ENCODE assay signal across 8 mouse cellular contexts in genomic region chr3:82144725-82145125, GRCm38 (mm10). TPM values are rescaled to one million over a fixed set of nuclear protein-coding genes. Genes with fewer than 3 reads are reported as not detected.
DNase-seq lines count a peak whose midpoint lies in the region; ATAC-seq and TF ChIP-seq lines count a peak whose summit lies in the region.

No protein-coding gene starts in this region.

- no peak for DNase-seq in kidney, postnatal 14 days
- peak; percentile 31 for DNase-seq in brain, embryonic 14.5 days (ENCODE audit: low read depth)
- no peak for DNase-seq in urinary bladder, postnatal 10 days (ENCODE audit: low spot score)
- no peak for DNase-seq in spleen, postnatal 36 days (ENCODE audit: low spot score in 2 of 2)

- TF ChIP-seq POLR2A in brain, embryonic 14.5 days (IDR thresholded peaks at IDR 0.05; ENCODE audit: borderline replicate concordance, extremely low read depth, insufficient read depth, insufficient read length, poor library complexity, severe bottlenecking): no peak

- H3K4me3 ChIP-seq in kidney, embryonic 15.5 days (replicated peaks): peak overlapping the region; percentile 57
- peak overlapping the region; percentile 53 for H3K4me3 ChIP-seq in limb, embryonic 13.5 days
- H3K4me3 ChIP-seq in neural tube, embryonic 13.5 days: peak overlapping the region; percentile 45

- no peaks in the 10 kb centered on the region for H3K9me3 ChIP-seq in kidney, embryonic 15.5 days (replicated peaks)
- no peaks in the 10 kb centered on the region for H3K9me3 ChIP-seq in limb, embryonic 13.5 days
- H3K9me3 ChIP-seq in neural tube, embryonic 13.5 days: no peaks in the 10 kb centered on the region

- WGBS in kidney, embryonic 15.5 days: 8% methylated on average over 14 of the region's 14 CpGs
- WGBS in limb, embryonic 13.5 days: 15% methylated on average over 14 of the region's 14 CpGs
- WGBS in neural tube, embryonic 13.5 days: 12% methylated on average over 14 of the region's 14 CpGs

- H3K27ac ChIP-seq in kidney, embryonic 15.5 days: peak overlapping the region; percentile 76
- H3K27ac ChIP-seq in limb, embryonic 13.5 days: no peak overlapping the region
- H3K27ac ChIP-seq in neural tube, embryonic 13.5 days (replicated peaks): no peak overlapping the region

- peak overlapping the region; percentile 87 for H3K4me2 ChIP-seq in kidney, embryonic 15.5 days
- peak overlapping the region; percentile 87 for H3K4me2 ChIP-seq in limb, embryonic 13.5 days (replicated peaks)
- peak overlapping the region; percentile 84 for H3K4me2 ChIP-seq in neural tube, embryonic 13.5 days

- ATAC-seq in kidney, embryonic 15.5 days (replicated peaks; ENCODE audit: low FRiP score): peak; percentile 52
- peak; percentile 10; the same call in 1 of the 2 replicates for ATAC-seq in granulocyte monocyte progenitor cell, adult 5-6 weeks (replicated peaks; ENCODE audit: poor library complexity, severe bottlenecking)
- peak; percentile 51; the same call in 1 of the 2 replicates for ATAC-seq in limb, embryonic 13.5 days (ENCODE audit: low FRiP score, low read depth)
- peak; percentile 63; the same call in 1 of the 2 replicates for ATAC-seq in neural tube, embryonic 13.5 days (ENCODE audit: low read depth)

- no peak for TF ChIP-seq CTCF in brain, embryonic 14.5 days (IDR thresholded peaks at IDR 0.05; ENCODE audit: borderline replicate concordance, extremely low read depth, insufficient read depth, insufficient read length)

- H3K9ac ChIP-seq in kidney, embryonic 15.5 days: peak overlapping the region; percentile 57
- peak overlapping the region; percentile 62 for H3K9ac ChIP-seq in limb, embryonic 13.5 days
- peak overlapping the region; percentile 73 for H3K9ac ChIP-seq in neural tube, embryonic 13.5 days

- no peaks in the 10 kb centered on the region for H3K36me3 ChIP-seq in kidney, embryonic 15.5 days
- no peaks in the 10 kb centered on the region for H3K36me3 ChIP-seq in limb, embryonic 13.5 days
- no peaks in the 10 kb centered on the region for H3K36me3 ChIP-seq in neural tube, embryonic 13.5 days

- H3K27me3 ChIP-seq in kidney, embryonic 15.5 days: peaks cover 9% of the 10 kb centered on the region; the same call in 1 of the 2 replicates
- peaks cover 22% of the 10 kb centered on the region; the same call in 1 of the 2 replicates for H3K27me3 ChIP-seq in limb, embryonic 13.5 days
- peaks cover 17% of the 10 kb centered on the region for H3K27me3 ChIP-seq in neural tube, embryonic 13.5 days

- peaks cover 18% of the 10 kb centered on the region for H3K4me1 ChIP-seq in kidney, embryonic 15.5 days
- H3K4me1 ChIP-seq in limb, embryonic 13.5 days: peaks cover 9% of the 10 kb centered on the region; the same call in 1 of the 2 replicates
- H3K4me1 ChIP-seq in neural tube, embryonic 13.5 days (replicated peaks): peaks cover 13% of the 10 kb centered on the region

RNA-seq across cellular contexts. Expression of gene Gucy1a1, which starts 0.9 kb away (rescaled TPM):
- polyA plus RNA-seq in kidney, embryonic 15.5 days (2015; fragmentation: Nextera tagmentation; extraction: Ambion mirVana): 63.3 and 65.9 TPM in 2 replicates
- 14.0 and 16.5 TPM in 2 replicates for polyA plus RNA-seq in brain, embryonic 14.5 days (2012; rRNA removed)
- not detected in 2 replicates for total RNA-seq in granulocyte monocyte progenitor cell, adult 5-6 weeks (2014; fragmentation: Nextera tagmentation)
- total RNA-seq in granulocyte monocyte progenitor cell, adult 5-6 weeks (2017): 0.22 TPM in 1 of 2 replicates, not detected in the other
- 5.9 and 8.1 TPM in 2 replicates for polyA plus RNA-seq in limb, embryonic 13.5 days (2015; fragmentation: Nextera tagmentation; extraction: Ambion mirVana)
- polyA plus RNA-seq in neural tube, embryonic 13.5 days (2015; fragmentation: Nextera tagmentation; extraction: Ambion mirVana): 8.1 and 9.2 TPM in 2 replicates

Comparison
In these comparisons a context has a peak if more than half of its experiments do, and no peak if none do; other contexts are left out.
1. ATAC-seq: peak in every context shown above with its lines; median percentile 63 in neural tube, embryonic 13.5 days; 52 in kidney, embryonic 15.5 days; 51 in limb, embryonic 13.5 days; 10 in granulocyte monocyte progenitor cell, adult 5-6 weeks.